Mouse (Mus musculus): ENCODE measurements at regions not wholly inside any gene's neighbourhood (a gene's known extent, or its start where the extent isn't known, plus 50 kb on each side); places are given as distances from the start of the nearest gene placed in this dataset.

DNA sequence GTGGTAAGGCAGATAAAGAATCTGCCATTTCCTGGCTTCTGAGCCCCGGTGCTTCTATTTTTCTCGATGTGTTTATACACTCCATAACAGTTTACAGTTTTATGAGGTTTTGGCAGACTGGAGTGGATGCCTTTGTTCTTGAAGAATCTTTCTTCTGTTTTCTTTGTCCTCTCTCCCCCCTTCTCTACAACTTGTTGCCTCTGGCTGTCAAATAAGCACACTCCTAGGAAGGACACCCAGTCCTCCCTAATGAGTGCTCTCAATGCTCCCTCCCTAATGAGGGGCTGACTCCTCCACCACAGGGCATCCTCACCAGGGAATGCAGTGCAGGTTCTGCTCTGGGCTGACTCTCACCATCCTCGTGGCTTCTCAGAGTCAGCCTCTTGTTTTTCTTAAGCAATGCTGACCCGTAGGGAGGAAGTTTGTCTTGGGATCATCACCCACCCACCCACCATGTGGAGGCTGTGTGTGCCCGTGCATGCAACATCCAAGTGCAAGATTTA is 486.9 kb upstream of the Tbx3 start:
- Histone ChIP-seq H3K9ac (ENCODE audit: control insufficient read depth, low read depth, low read length, poor library complexity, severe bottlenecking) (no peak overlapping the region), H3K36me3 (ENCODE audit: control insufficient read depth in 1 of 2, insufficient read depth in 2 of 2, low read length in 2 of 2) (no peaks in the 10 kb centered on the region), H3K4me3 (ENCODE audit: control insufficient read depth in 1 of 2, insufficient read depth in 1 of 2, low read depth in 2 of 2, low read length in 2 of 2) (no peak overlapping the region), H3K79me2 (ENCODE audit: control insufficient read depth, insufficient read depth, low read length, poor library complexity) (no peaks in the 10 kb centered on the region), H3K9me3 (replicated peaks; ENCODE audit: insufficient read depth, low read length) (no peaks in the 10 kb centered on the region), H3K4me1 (ENCODE audit: control insufficient read depth in 1 of 2, insufficient read depth in 2 of 2, low read length in 2 of 2) (no peaks in the 10 kb centered on the region), H3K27me3 (ENCODE audit: control insufficient read depth in 1 of 2, insufficient read depth in 2 of 2, low read length in 2 of 2) (no peaks in the 10 kb centered on the region), H3K27ac (ENCODE audit: control insufficient read depth, low read depth, low read length) (no peak overlapping the region)
- TF ChIP-seq POLR2A (IDR thresholded peaks at IDR 0.05; ENCODE audit: control insufficient read depth in 1 of 2, insufficient read depth in 1 of 2, low read depth in 1 of 2, low read length in 2 of 2, poor library complexity in 1 of 2) (no peak), TAL1 (IDR thresholded peaks at IDR 0.05; ENCODE audit: low read length) (no peak), ZMIZ1 (IDR thresholded peaks at IDR 0.05; ENCODE audit: low read depth, low read length) (no peak), HCFC1 (IDR thresholded peaks at IDR 0.05; ENCODE audit: low read depth, low read length) (no peak), CHD1 (IDR thresholded peaks at IDR 0.05; ENCODE audit: low read depth, low read length) (no peak), BHLHE40 (IDR thresholded peaks at IDR 0.05; ENCODE audit: borderline replicate concordance, low read depth, low read length) (no peak), SIN3A (IDR thresholded peaks at IDR 0.05; ENCODE audit: low read length) (no peak), RAD21 (IDR thresholded peaks at IDR 0.05; ENCODE audit: low read depth, low read length) (no peak), KAT2A (conservative IDR thresholded peaks at IDR 0.05; ENCODE audit: low read depth, low read length) (no peak), ELF1 (IDR thresholded peaks at IDR 0.05; ENCODE audit: low read depth, low read length) (no peak), TCF12 (IDR thresholded peaks at IDR 0.05; ENCODE audit: low read depth, low read length) (no peak), GABPA (IDR thresholded peaks at IDR 0.05; ENCODE audit: low read depth, low read length) (no peak), RCOR1 (IDR thresholded peaks at IDR 0.05; ENCODE audit: low read depth, low read length) (no peak), ZC3H11A (IDR thresholded peaks at IDR 0.05; ENCODE audit: low read depth, low read length) (no peak), MEF2A (IDR thresholded peaks at IDR 0.05; ENCODE audit: extremely low read depth, insufficient replicate concordance, low read depth, low read length, poor library complexity, severe bottlenecking) (no peak), E2F4 (IDR thresholded peaks at IDR 0.05; ENCODE audit: borderline replicate concordance, low read depth, low read length) (no peak), POLR2AphosphoS5 (IDR thresholded peaks at IDR 0.05; ENCODE audit: borderline replicate concordance, low read depth, low read length) (no peak)
- DNase-seq (ENCODE audit: low read depth, low spot score), result no peak

- Histone ChIP-seq H3K27ac (ENCODE audit: control insufficient read depth, low read depth, low read length) (no peak overlapping the region), H3K9ac (ENCODE audit: control insufficient read depth, low read depth, low read length, poor library complexity, severe bottlenecking) (no peak overlapping the region), H3K79me2 (ENCODE audit: control insufficient read depth, insufficient read depth, low read length, poor library complexity) (no peaks in the 10 kb centered on the region), H3K9me3 (replicated peaks; ENCODE audit: insufficient read depth, low read length) (no peaks in the 10 kb centered on the region), H3K4me1 (ENCODE audit: control insufficient read depth in 1 of 2, insufficient read depth in 2 of 2, low read length in 2 of 2) (no peaks in the 10 kb centered on the region), H3K4me3 (ENCODE audit: control insufficient read depth in 1 of 2, insufficient read depth in 1 of 2, low read depth in 2 of 2, low read length in 2 of 2) (no peak overlapping the region), H3K36me3 (ENCODE audit: control insufficient read depth in 1 of 2, insufficient read depth in 2 of 2, low read length in 2 of 2) (no peaks in the 10 kb centered on the region), H3K27me3 (ENCODE audit: control insufficient read depth in 1 of 2, insufficient read depth in 2 of 2, low read length in 2 of 2) (no peaks in the 10 kb centered on the region)
- DNase-seq (ENCODE audit: low read depth, low spot score), result no peak
- TF ChIP-seq MAX (IDR thresholded peaks at IDR 0.05; ENCODE audit: low read length) (no peak), MAZ (IDR thresholded peaks at IDR 0.05; ENCODE audit: low read depth, low read length) (no peak), ETS1 (IDR thresholded peaks at IDR 0.05; ENCODE audit: low read depth, low read length) (no peak), GATA1 (IDR thresholded peaks at IDR 0.05; ENCODE audit: low read depth, low read length) (no peak), POLR2AphosphoS5 (IDR thresholded peaks at IDR 0.05; ENCODE audit: borderline replicate concordance, low read depth, low read length) (no peak), MYB (IDR thresholded peaks at IDR 0.05; ENCODE audit: low read depth, low read length) (no peak), MEF2A (IDR thresholded peaks at IDR 0.05; ENCODE audit: extremely low read depth, insufficient replicate concordance, low read depth, low read length, poor library complexity, severe bottlenecking) (no peak), SIN3A (IDR thresholded peaks at IDR 0.05; ENCODE audit: low read length) (no peak), JUND (IDR thresholded peaks at IDR 0.05; ENCODE audit: low read depth, low read length) (no peak), HCFC1 (IDR thresholded peaks at IDR 0.05; ENCODE audit: low read depth, low read length) (no peak), POLR2AphosphoS2 (IDR thresholded peaks at IDR 0.05; ENCODE audit: low read length) (no peak), ZNF384 (IDR thresholded peaks at IDR 0.05; ENCODE audit: low read depth, low read length) (no peak)
Observed at GRCm38 (mm10) chr5:119186611-119187010, 483.9 kb upstream of the Tbx3 start.
